Mouse (Mus musculus): ENCODE measurements around the gene Spg20.

Spg20 gene

DNA sequence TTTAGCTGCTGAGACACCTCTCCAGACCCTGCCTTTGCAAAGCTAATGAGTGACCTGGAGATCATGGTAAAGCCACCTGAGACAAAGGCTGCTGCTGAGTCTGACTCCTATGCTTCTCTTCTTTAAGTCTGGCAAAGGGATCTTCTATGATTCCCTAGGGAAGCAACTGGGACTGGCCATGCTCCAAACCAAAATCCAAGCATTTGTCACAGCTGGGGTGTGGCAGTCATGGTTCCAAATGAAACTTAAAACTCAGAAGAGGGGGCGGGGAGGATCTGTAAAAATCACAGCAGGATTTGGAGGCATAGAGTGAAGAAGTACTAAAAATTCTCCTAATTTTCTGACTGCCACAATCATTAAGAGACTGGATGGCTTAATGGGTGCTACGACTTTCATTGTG lies 14.7 kb upstream of the Spg20 start:
- DNase-seq (ENCODE audit: low read depth, low spot score), result no peak

GRCm38 (mm10) chr3:55098014-55098413 lies 13.9 kb upstream of the Spg20 start:
- DNase-seq (ENCODE audit: low read depth, low spot score), result no peak

DNA sequence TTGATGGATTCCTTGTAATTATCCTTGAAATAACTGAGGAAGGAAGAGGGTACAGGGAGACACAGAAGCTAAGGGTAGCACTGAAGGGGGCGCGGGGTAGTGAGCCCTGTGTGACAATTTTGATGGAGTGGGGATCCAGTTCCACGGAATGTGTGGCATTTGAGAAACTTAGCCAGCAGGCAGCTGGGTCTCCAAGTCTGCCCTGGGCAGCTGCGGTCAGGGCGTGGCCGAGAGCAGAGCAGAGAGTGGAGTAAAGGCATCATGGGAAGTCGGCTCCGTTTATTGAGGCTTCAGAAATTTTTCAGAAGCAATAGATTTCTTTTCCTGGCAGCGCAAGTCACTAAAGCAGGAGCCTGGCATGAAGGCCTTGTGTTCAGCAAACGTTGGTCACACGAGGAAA lies 12.9 kb upstream of the Spg20 start:
- DNase-seq (ENCODE audit: low read depth, low spot score), result no peak

DNA sequence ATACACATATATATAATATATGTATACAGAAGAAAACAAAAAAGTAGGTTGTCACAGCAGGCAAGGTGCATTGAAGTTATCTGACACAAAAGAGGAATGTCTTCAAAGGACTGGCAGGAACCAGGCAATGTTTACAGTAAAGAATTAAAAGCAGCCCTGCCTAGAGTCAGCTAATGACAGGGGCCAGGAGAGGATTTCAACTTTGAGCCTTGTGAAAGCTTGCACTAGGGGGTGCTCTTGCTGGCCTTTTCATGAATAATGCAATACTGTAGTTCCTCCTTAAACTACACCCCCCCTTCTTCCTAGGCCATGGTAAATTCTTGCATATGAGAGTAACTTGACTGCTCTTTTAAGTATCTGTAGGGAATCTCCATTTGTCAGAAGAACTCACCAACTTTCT lies 10.8 kb upstream of the Spg20 start:
- no peak for DNase-seq (ENCODE audit: low read depth, low spot score)

DNA sequence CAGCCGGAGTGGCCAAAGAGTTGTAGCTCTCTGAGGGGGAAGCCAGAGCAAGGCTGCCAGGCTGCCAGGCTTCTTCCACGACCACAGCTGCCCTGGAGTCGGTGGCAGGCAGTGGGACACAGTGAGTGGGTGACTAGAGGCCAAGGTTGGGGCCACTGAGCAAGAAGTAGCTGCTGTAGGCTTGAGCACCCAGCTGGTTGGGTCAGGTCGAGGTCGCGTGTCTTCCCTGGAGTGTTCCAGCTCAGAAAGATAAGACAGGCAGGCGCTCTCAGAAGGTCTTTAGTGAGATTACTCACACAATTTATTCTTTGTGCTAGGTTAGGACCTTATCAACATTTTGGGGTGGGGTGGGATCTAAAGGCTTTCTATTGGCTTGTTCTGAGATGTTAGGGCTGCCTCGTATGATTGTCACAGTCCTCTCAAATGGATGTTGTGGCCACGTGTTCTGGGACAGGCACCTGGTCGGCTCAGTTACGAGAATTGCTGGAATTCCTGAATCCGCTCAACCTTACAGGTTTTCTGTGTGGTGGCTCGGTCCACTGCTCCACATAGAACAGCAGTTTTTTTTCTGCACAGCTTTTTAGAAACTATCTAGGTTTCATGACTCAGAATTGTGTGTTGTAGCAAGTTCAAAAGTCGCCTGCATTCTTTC lies 6.4 kb upstream of the Spg20 start:
- DNase-seq (ENCODE audit: low read depth, low spot score), result no peak

- DNase-seq (ENCODE audit: low read depth, low spot score), result no peak
Measured at GRCm38 (mm10) chr3:55106051-55106450, 5.9 kb upstream of the Spg20 start.

- no peak for DNase-seq (ENCODE audit: low read depth, low spot score)
Measured at GRCm38 (mm10) chr3:55109097-55109496, 2.8 kb upstream of the Spg20 start.

- DNase-seq (ENCODE audit: low read depth, low spot score), result no peak
Measured at GRCm38 (mm10) chr3:55112710-55113415, 955 bp downstream of the Spg20 start.

GRCm38 (mm10) chr3:55114313-55115065 lies 2.6 kb downstream of the Spg20 start:
- no peak for DNase-seq (ENCODE audit: low read depth, low spot score)

- no peak for DNase-seq (ENCODE audit: low read depth, low spot score)
Measured at GRCm38 (mm10) chr3:55115071-55115470, 3.2 kb downstream of the Spg20 start.

- DNase-seq (ENCODE audit: low read depth, low spot score), result no peak
Measured at GRCm38 (mm10) chr3:55115989-55116388, 4.1 kb downstream of the Spg20 start.

- DNase-seq (ENCODE audit: low read depth, low spot score), result no peak
Measured at GRCm38 (mm10) chr3:55119275-55119898, 7.5 kb downstream of the Spg20 start.

DNA sequence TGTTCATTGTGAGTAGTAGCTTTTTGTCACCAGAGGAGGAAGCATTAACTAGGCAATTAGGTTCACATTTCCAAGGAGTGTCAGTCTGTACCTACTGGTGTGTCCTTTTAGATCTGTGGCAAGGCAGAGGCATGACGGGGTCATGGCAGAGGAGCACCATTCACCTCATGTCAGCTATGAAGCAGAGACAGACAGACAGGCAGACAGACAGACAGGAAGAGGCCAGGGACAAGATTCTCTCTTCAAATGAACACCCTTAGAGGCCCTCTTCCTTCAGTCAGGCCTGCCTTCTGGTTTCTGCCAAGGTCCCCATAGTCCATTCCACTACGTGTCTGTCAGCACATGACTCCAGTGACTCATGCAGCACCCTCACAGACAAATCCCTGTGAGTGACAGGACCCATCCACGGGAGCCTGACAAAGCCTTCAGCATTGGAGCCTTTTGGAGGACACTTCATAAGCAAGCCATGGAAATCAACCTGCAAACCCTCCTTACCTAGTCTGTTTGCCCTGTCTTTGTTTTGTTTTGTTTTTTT lies 10.5 kb downstream of the Spg20 start:
- no peak for DNase-seq (ENCODE audit: low read depth, low spot score)

DNA sequence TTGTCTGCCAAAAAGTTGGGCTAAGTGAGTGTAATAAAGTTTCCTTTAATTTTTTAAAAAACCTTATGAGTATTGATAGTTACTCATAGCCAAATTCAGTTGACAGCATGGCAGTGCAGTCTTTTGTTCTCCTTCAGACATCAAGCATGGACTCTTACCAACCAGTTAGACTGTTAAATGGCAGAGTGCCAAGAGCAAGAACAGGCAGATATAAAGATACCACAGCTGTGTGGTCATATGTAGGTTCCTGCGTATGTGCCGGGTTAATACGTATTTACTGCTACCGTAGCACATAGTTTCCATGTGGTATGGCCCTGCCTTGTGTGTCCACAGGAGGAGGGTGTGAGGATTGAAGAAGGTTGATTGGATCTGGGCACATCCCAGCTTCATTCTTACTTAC lies 11.2 kb downstream of the Spg20 start:
- DNase-seq (ENCODE audit: low read depth, low spot score), result no peak

DNA sequence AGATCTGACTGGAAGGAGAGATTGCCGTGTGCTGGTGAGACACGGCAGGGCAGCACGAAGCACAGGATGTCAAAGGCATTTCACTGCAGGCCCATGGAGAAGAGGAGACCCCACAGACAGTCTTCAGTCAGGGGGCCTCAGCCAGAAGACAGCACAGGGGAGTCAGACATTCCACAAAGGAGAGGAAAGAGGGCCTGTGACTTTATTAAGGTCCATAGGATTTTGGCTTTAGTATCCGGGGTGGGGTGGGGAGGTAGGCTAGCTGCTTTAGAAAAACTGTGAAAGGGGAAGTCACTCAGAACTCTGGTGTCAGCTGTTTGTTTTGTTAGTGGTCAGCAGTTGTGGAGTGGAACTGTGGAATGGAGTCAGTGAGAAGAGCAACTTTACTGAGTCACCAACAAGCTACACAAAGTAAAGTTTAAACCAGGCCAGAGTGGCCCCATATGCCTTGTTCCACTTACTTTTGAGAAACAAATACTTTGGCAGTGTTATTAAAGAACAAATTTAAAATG lies 17.3 kb downstream of the Spg20 start:
- DNase-seq (ENCODE audit: low read depth, low spot score), result no peak

GRCm38 (mm10) chr3:55131576-55132233 lies 19.8 kb downstream of the Spg20 start:
- no peak for DNase-seq (ENCODE audit: low read depth, low spot score)

GRCm38 (mm10) chr3:55137039-55137438 lies 25.1 kb downstream of the Spg20 start, which contains the start of gene Ccdc169:
Gene Ccdc169 (plus strand): TSS chr3:55137339.
- no peak for DNase-seq (ENCODE audit: low read depth, low spot score)

DNA sequence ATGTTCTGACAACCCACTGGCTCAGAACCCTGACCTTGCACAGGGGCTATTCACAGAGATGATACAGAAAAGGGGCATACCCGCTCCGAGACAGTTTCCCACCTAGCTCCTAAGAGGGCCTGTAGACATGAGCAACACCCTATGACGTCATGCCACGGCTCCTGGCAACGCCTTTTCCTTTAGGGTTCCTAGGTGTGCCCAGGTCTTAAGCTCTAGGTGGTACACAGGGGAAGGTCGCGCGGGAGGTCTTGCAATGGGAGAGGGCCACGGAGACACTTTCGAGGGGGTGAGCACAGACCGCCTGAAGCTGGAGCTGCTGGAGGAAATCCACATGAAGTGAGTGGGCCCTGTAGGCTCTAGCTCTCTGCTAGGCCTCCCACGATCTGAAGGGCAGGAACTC lies 27.9 kb downstream of the Spg20 start:
- DNase-seq (ENCODE audit: low read depth, low spot score), result no peak

- no peak for DNase-seq (ENCODE audit: low read depth, low spot score)
Measured at GRCm38 (mm10) chr3:55141401-55141800, 29.5 kb downstream of the Spg20 start.

DNA sequence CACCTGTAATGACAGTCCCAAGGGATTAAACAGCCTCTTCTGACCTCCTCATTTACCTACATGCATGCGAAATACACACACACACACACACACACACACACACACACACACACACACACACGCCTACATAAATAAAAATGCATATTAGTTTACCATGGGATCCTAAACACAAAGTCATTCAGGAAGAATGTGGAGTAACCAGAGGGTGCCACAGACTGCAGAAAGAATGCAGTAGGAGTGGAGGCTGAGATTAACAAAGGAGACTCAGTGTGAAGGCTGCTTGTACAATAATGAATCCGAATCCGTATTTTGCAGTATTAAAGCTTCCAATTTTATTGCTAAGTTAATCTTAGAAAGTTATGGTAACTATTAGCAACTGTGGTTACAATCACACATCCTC lies 33.0 kb downstream of the Spg20 start:
- DNase-seq (ENCODE audit: low read depth, low spot score), result no peak

DNA sequence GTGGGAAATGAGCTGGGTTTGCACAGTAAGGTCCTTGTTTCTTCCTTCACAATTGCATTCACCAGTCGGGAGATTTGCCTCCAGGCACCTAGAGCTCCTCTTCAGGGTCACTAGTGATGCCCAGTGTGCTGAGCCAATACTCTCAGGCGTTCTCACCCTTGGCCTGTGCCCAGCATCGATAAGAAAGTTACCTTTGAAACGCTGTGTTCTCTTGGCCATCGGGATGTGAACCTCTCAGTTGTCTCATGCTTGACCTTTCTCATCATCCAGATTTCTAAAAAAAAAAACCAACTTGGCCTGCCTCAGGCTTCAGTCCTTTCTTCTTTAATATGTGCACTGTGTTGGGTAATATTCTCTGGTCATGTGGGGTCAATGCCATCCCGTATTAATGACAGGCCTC lies 34.5 kb downstream of the Spg20 start:
- no peak for DNase-seq (ENCODE audit: low read depth, low spot score)

All from brain, embryonic 18.5 days (tissue).